Mouse (Mus musculus) megakaryocyte progenitor cell, adult 5-6 weeks (primary cell): ENCODE measurements around the gene Ap1m2. TPM values are rescaled to one million over a fixed set of nuclear protein-coding genes. Genes with fewer than 3 reads are reported as not detected.
"Not testable (repeated sequence)": the region's sequence is repeated elsewhere in the genome, so short reads cannot be mapped to it uniquely, and the experiment has no call there.

ENCODE experiments used
- ATAC-seq: replicated peaks from 2 replicates; pipeline ENCODE4 v1.8.0; 2016; ENCODE audit warnings: mild to moderate bottlenecking, moderate TSS enrichment, inconsistent platforms; ENCODE audit not compliant: poor library complexity
- total RNA-seq, 2 experiments: library from RNA; stranded (forward) in 1 of 2; stranded (reverse) in 1 of 2; fragments of 157-497, 149-512 nt in 1 of 2; fragments of 200-1000 nt in 1 of 2; gene quantifications; 2 replicates each; pipeline versions ENCODE4 v1.2.3 to v1.2.4; 2015 to 2017

Gene Ap1m2
- total RNA-seq, 2 experiments from 2014 or later = 0.57 to 2.8 TPM

GRCm38 (mm10) chr9:21291022-21291787, 20.9 kb downstream of the Ap1m2 start, which contains the start of gene Cdkn2d:
TSS of gene Cdkn2d (minus strand) at chr9:21291407.
- ATAC-seq = peak; percentile 65

- peak; percentile 1 for ATAC-seq
These were observed 21.5 kb downstream of the Ap1m2 start for GRCm38 (mm10) chr9:21290589-21290988.

DNA sequence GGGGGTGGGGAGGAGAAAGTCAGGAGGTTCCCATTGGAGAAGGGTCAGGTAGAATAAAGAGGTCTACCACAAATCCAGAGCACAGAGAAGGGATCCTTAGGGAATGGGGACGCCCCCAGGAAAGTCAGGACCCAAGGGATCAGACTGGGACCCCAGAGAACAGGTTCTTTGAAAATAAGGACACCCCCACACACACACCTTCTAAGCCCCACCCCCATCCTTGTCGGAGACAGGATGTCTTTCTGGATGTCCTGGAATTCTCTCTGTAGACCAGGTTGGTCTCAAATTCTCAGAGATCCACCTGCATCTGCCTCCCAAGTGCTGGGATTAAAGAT, 22.8 kb downstream of the Ap1m2 start:
- ATAC-seq = no peak

DNA sequence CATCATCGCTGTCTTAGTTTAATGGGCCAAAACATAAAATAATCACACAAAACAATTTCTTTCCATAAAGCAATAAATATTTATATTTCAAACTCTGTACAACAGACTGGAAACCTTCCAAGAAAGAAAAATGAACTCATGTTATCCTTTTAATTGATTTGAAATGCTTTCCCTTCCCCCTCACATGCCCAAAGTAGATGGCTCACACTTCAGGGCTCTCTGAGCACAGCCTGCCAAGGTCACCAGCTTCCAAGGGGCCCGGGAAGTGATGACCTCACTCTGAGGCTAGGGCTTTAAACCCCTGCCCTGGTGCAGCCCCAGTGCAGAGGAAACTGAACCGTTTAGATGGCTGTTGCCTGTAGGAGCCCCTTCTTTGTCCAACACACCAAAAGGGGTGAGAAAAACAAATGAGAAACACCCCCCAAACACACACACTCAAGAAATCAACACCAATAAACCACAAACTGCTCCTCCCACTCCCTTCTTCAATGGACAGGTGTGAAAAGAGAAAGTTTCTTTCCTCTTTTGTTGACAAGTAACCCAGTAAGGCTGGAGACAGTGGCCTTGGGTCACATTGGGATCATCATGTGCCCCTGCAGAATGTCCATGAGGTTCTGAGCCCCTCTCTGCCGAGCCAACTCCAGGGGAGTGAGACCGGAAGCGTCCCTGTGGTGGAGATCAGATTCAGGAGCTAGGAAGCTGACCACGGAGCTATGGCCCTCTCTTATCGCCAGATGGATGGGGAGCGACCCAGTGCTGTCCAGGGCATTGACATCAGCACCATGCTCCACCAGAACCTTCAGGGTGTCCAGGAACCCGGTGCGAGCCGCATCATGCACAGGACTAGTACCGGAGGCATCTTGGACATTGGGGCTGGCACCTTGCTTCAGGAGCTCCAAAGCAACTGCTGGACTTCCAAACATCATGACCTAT, 23.5 kb downstream of the Ap1m2 start:
- ATAC-seq = no peak

DNA sequence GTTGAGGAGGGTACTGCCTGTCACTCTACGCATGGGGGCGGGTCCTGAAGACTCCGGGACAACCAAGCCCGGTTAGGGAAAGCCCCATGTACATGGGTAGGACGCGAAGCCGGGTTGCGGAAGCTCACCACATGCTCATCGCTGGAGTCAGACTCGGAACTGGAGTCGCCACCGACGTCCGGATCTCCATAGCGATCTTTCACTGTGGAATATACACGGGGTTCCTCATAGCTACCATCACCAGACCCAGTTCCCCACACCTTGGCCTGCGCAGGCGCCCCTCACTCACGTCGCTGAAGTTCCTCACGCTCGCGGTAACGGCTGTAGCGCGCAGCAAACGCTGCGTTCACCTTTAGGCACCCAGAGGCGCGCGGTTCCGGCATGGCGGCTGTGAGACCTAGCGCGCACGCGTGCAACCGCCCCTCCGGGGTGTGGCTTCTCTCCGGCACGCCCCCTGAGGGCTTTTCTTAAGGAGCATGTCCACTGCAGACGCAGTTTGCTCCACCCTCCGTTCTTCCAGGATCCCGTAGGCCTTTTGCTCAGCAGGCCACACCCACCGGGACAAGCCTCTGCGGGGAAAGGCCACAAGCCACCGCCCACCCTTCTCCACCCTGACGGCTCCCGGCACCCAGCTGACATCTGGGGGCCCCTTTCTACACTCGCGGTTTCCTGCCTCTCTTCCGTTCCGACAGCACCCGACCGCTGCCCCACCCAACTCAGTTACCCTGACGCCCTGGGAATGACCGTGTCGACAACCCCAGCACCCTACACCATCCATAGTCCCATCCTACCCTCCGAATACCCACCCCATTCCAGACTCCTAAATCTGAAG, 24.4 kb downstream of the Ap1m2 start, which contains the start of gene Kri1:
Gene Kri1 (minus strand): TSS at position 399 of the 832 bp plus-strand sequence.
- ATAC-seq = peak; percentile 67

GRCm38 (mm10) chr9:21286753-21287152, 25.4 kb downstream of the Ap1m2 start:
- ATAC-seq = peak; percentile 5; the same call in 1 of the 2 replicates

GRCm38 (mm10) chr9:21283994-21284393, 28.1 kb downstream of the Ap1m2 start:
- ATAC-seq = no peak

DNA sequence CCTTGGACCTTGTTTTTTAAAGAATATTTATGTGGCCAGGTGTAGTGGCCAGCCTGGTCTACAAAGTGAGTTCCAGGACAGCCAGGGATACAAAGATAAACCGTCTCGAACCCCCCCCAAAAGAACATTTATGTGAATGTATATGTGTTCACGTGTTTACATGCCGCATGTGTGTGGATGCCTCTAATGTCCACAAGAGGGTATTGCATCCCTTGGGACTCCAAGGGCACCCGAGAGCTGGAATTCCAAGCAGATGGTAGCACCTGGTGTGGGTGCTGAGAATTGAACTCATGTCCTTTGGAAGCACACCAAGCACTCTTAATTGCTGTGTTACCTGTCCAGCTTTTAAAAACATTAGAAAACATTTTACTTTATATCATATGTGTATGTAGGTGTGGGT, 28.5 kb downstream of the Ap1m2 start:
- no peak for ATAC-seq

DNA sequence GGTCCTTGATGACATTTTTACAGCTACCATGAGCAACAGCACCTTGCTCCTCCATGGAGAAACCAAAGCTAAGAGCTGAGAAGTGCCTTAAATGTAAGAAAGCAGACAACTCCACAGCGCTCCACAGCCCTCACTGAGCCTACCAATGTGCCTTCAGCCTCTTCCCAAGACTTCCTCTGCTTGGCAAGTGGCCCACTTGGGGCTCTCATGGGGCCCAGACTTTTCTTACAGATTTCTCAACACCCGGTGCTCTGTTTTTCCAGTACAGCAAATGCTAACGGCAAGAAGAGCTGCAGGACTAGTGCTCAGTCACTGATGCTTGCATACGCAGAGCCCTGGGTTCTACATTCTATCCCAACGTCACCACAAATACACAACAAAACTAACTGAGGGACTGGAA, 34.4 kb downstream of the Ap1m2 start:
- ATAC-seq = no peak

GRCm38 (mm10) chr9:21276307-21276706, 35.8 kb downstream of the Ap1m2 start:
- ATAC-seq = no peak

DNA sequence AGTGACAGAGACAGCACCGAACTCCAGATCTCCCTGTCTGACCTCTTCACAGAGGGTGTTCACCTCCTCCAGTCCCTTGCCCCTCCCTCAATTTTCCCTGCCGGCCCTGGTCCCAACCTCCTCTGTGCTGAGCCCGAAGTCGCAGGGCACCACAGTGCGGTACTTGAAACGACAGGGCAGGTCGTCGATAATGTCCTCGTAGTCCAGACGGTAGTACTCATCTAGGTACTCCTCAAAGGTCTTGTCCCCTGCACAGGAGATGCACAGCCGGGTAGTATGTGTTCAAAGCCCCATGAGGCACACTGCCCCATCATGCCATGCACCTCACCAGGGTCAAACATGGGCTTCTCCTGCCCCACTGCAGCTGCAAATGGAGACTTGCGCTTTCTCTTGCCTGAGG, 36.4 kb downstream of the Ap1m2 start:
- ATAC-seq = no peak

DNA sequence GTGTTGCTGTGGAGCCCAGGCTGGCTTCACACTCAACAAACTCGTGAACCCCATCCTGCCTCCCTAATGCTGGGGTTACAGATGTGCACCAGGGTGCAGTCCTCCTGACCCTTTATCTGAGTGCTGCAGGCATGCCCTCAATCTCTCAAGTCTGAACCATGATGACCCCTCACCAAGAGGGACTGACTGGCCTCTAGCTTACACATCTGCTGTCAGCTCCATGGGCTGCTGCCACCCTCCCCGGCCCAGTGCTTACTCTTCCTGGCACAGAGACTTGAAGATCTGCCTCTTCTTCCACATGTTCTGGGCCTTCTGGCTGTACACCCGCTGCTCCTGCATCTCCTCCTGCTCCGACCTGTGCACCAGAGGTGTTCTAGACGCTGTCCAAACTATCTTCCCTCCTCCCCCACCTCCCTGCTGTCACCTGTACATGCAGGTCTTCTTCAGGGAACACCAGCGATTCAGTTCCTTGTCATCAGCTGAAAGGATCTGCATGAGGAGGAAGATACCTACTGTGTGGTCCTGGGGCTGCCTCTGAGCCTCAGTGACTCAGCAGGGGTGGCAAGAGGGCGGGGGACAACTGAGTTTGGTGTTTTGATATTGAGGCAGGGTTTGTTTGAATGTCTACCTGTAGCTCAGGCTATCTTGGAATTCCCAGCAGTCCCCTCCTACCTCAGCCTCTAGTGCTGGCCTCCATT, 37.0 kb downstream of the Ap1m2 start:
- ATAC-seq = no peak

- no peak for ATAC-seq
These were observed 37.8 kb downstream of the Ap1m2 start for GRCm38 (mm10) chr9:21274336-21274735.

- no peak for ATAC-seq
These were observed 38.5 kb downstream of the Ap1m2 start for GRCm38 (mm10) chr9:21273520-21274228.

GRCm38 (mm10) chr9:21273094-21273493, 39.0 kb downstream of the Ap1m2 start:
- ATAC-seq = no peak

DNA sequence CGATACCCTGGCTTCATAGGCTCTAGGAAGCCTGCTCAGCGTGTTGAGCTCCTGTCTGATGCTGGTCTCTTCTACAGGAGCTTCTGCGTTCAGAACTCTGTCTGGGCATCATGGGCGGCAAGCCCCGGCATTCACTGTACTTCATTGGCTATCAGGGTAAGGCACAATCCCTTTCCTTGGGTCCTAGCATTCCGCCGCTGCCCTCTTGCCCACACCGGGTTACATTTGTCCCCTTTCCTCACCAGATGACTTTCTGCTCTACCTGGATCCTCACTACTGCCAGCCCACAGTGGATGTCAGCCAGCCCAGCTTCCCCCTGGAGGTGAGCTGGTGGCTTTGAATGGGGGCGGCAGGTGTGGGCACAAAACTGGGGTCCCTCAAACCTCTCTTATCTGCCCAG, 39.7 kb downstream of the Ap1m2 start:
- ATAC-seq = no peak

- ATAC-seq = not testable (repeated sequence)
These were observed 42.5 kb downstream of the Ap1m2 start for GRCm38 (mm10) chr9:21269590-21269989.

DNA sequence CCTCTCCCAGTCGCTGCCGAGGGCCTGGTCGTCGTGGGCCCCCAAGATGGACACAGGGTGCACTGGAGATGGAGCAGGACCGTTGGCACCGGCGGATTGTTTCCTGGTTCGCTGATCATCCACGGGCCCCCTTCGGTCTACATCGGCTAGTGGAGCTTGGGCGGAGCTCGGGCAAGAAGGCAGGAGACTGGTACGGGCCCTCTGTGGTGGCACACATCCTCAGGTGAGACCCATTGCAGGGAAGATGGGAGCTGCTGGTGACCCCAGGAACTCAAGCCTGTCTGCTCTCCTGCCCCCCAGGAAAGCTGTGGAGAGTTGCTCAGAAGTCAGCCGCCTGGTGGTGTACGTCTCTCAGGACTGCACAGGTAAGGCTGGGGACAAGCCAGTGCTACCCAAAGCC, 43.8 kb downstream of the Ap1m2 start:
- no peak for ATAC-seq

GRCm38 (mm10) chr9:21266889-21267288, 45.2 kb downstream of the Ap1m2 start:
- ATAC-seq = no peak

GRCm38 (mm10) chr9:21265611-21266010, 46.5 kb downstream of the Ap1m2 start:
- no peak for ATAC-seq
